Mouse (Mus musculus) right cerebral cortex, postnatal 10 days (tissue): Measurements from ENCODE around the gene Fmnl2.
A peak's percentile ranks its signal among the peaks of the same experiment; 100 is the strongest.

Experiments used
- DNase-seq, 2 experiments: peaks; one replicate each; pipeline ENCODE4 v3.0.0; 2021; ENCODE audit warnings: low spot score in 2 of 2

The Fmnl2 gene

DNA sequence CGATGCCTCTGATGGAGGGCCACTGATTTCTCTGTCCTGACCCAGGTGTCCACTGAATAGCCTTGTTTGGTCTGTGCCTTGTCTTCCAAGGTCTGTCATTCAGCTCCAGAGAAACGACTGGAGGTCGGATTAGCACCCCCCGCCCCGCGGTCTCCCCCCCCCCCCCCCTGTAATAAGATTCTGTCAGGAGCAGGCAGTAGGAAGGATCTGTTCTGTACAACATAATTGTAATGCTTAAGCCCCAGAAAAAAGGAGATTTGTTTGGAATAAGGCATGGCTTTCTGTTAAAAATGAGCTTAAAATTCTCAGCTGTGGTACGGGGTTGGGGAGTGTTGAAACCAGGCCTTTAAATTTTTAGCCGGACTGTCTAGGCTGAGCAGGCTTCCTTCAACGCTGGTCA, 181.1 kb downstream of the Fmnl2 start:
- DNase-seq = no peak

DNA sequence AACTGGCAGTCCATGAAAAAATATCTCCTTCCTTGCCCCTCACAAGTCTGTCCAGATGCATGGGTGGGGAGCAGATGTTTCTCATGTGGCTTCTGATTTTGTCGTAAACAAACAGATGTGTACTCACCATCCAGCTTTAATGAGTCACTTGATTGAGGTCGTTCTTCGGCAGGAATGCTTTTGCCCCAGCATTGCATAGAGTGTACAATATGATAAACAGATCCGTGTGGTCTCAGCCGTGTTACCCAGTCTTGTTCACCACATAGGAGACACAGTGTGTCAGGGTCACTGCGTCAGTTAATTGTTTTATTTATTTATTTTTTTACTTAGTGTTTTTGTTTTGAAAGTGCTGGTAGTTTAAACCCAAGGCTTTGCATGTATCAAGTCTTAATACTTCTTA, 189.4 kb downstream of the Fmnl2 start:
- DNase-seq = no peak

DNA sequence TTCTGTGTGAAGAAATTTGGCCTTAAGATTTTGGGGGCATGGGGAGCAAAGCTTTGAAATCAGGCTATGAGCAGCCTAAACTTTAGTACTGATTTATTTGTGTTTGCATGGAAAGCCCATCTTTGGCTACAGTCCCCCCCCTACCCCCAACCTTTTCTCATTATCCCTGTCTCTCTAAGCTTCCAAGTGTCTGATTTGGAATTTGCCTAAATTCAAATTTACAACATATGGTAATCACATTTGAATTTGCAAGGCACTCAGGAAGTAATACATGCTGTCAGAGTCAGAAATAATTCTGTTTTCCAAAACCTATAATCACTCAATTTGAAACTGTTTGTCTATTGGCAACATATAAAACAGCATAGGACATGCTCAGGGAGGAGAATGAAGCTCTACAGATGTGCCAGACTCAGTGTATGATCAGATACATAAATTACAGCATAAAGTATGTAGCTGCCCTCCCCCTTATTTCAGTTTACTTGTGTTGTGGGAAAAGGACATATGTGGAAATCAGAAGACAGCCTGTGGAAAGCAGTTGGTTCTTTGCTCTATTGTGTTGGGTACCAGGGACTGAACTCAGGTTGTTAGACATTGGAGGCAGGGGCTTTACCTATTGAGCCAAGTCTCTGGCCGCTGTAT, 190.2 kb downstream of the Fmnl2 start:
- no peak for DNase-seq

DNA sequence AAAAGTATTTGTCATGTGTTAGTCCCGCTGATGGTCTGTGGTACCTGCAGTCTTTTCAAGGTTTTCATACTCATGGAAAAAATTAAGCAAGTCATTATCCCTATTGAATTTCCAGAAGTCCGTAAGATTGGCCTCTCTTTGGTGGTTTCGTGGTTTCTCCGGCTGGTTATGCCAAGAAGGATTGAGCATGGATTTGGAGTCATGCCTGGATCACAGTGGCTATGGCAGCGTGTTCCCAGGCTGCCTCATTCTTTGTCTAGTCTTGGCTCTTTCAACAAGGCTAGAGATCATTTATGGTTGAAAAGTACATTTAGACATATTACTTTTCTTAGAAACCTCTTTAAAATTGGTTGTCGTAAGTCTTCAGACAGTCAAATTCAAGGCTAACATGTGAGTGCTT, 192.7 kb downstream of the Fmnl2 start:
- DNase-seq = no peak

DNA sequence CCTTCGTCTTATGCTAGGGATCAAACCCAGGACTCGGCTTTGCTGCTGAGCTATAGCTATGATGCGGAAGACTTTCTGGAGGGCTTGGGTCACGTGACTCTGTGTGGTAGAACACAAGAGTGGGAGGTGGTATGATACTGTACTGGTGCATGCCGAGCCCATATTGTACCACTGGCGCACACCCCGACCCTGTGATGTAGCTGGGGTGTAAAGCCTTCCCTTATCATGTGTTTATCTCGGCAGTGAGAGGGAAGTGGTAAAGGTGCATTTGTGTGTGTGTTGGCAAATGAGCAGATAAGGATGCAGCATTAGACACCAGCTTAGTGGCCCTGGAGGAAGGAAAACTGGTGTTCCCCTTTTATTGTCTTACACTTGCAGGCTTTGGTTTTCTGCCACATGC, 193.8 kb downstream of the Fmnl2 start:
- DNase-seq = no peak

DNA sequence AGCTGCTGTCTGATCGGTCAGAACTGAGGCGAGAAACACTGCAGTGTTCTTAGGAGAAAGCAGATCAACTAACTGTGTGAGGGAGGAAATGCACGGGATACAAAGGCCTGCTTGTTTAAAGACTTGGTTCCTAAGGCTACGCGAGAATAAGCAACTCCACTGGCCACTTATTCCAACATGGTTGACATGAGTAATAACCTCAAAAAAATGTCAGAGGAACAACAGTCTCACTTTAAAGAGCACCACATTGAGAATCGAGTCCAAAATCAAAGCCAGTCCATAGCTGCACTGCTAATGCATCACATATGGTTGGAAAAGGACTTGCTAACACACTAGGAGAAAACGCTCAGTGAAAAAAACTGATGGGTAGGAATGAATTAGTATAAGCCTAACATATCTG, 196.1 kb downstream of the Fmnl2 start:
- DNase-seq = no peak

GRCm38 (mm10) chr2:53056556-53056955, 198.9 kb downstream of the Fmnl2 start:
- DNase-seq = no peak

- no peak for DNase-seq
Measured at GRCm38 (mm10) chr2:53057291-53057690, 199.6 kb downstream of the Fmnl2 start.

DNA sequence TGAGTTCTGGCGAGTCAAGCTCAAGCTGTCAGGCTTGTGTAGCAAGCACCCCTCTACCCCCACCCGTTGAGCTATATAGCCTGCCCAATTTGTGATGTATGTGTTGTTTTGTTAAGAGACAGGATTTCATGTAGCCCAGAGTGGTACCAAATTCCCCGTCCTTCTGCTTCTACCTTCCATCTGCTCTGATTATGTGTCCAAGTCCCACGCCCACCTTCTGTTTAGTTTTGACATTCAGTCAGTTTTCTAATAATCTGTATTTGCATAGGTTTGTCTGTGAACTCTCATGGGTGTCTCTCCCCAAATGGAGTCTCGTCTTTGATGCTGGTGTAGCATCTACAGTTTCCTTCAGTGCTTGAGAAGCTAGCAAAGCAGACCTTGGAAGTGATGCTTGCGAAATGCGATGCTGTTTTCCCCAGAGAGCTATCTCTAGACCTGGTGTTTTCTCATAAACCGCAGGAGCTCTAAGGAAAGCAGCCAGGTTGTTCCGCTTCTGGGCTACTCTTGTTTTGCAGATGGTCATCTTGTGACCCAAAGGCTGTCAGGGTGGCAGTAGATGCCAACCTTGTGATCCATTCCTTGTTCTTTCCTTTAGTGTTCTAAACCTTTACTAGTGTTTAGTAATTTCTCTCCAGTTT, 203.8 kb downstream of the Fmnl2 start:
- no peak for DNase-seq

- no peak for DNase-seq
Measured at GRCm38 (mm10) chr2:53066973-53067372, 209.3 kb downstream of the Fmnl2 start.

GRCm38 (mm10) chr2:53070607-53071006, 212.9 kb downstream of the Fmnl2 start:
- peak in 1 of 2 experiments; percentile 43 for DNase-seq

GRCm38 (mm10) chr2:53079693-53080286, 222.1 kb downstream of the Fmnl2 start:
- no peak for DNase-seq

DNA sequence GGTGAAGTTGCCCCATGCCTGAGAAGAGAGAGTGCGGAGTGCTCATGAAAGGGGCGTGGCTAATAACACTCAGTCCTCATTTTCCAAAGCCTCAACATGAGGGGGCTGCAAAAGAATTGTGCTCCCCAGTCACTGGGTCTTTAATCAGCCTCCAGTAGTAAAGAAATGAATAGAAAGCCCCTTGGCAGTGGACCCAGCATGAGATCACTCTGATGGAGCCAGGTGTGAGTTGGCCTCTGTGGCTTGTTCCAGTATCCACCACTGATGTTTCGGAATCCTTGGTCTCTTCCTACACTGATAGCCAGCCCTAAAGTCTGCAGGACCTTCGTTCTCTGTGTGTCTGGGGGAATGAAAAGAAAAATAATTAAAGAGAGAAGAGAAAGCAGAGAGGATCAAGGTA, 224.4 kb downstream of the Fmnl2 start:
- no peak for DNase-seq

DNA sequence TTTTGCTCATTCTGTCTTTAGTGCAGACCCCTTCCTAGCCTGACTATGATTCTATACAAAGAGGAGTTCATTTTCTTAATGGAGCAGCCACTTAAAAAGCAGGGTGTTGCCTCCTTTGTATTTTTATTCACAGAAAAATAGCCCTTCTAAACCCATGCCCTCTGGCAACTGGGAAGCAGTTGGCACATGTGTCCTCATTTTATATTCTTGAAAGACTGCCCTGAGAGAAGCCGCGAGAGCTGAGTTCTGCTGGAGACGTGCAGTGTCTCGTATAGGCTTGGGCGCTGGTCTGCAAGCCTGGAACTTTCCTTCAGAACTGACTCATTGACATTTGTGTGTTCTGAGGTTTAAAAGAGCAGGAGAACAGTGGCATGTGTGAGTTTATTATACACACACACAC, 224.8 kb downstream of the Fmnl2 start:
- DNase-seq = no peak

DNA sequence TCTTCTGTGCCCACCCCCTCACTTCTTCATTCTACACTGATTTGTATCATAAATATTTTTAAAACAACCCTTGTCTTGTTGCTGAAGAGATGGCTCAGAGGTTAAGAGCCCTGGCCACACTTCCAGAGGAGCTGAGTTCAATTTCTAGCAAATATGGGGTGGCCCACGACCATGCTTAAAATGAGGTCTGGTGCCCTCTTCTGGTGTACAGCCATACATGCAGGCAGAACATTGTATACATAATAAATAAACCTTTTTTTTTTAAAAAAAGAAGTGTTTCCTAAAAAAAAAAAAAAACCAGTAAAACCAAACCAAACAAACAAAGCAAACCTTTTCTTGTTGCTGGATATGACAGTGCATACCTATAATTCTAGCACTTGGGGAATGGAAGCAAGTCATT, 225.6 kb downstream of the Fmnl2 start:
- peak in 1 of 2 experiments; percentile 33 for DNase-seq

DNA sequence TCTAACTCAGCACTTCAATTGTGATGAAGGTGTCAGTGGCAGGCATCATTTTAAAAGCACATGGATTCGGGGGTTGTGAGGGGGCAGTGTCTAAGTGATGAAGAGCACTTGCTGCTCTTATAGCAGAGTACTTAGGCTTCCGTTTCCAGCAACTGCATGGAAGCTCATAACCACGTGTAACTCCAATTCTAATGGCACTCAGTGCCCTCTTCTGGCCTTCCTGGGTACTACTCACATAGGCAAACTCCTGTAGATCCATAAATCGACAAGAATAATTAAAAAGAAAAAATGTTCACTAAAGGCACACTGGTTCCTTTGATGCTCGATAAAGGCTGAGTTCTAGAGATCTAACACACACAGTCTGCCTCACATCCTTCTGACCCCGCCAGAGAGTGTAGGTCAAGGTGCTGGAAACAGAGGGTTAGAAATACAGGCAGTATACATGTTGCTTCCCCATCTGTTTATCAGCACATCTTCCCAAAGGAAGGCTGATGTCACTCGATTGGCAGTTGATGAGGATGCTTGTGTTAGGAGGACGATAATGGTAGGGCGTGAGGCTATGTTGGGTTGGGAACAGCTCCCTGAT, 228.1 kb downstream of the Fmnl2 start:
- peak; percentile 42 to 61 for DNase-seq

DNA sequence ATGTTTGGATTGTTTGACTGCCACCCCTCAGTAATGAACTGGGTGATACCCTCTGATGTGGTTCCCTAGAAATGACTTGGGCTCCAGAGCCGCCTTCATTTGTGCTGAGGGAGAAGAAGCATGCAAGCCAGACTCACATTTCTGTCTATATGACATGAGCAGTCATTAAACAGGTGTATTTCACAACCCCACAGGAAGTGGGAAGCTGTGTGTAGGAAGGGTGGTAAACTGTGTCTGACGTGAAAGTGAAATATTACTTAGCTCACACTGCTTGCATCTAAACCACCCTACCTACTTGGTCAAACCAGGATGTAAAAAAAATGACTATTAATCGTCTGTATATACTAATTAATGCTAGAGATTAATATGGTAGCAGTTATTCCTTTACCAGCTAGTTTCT, 231.1 kb downstream of the Fmnl2 start:
- no peak for DNase-seq

DNA sequence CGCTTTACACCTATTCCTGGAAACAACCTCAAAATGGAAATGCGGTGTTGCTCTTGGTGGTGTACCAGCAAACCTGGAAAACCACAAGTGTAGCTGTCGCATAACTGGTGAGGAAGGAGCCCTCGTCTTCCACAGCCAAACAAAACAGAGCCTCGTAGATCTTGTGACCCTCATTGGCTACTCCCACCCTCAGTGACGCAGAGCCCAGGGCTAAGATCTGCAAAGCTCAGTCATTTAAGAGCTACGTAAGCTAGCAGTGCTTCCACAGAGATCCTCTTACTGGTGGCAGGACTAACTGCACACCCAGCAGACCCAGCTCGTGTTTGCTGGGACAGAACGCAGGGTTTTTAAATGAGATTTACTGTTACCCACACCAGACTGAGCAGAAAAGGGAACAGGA, 237.4 kb downstream of the Fmnl2 start:
- no peak for DNase-seq

GRCm38 (mm10) chr2:53095489-53095888, 237.8 kb downstream of the Fmnl2 start:
- DNase-seq = no peak

DNA sequence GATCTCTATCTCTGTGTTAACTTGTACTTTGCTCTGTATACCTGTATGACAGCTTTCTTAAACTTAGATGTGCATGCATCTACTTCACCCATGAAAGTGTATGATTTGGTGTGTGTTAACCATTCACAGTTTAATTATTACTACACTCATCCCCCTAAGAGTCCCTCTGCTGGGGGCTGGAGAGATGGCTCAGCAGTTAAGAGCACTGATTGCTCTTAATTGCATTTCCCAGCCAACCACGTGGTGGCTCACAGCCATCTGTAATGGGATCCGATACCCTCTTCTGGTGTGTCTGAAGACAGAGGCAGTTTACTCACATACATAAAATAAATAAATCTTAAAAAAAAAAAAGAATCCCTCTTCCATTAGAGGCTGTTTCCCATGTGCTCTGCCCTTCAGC, 242.4 kb downstream of the Fmnl2 start:
- DNase-seq = no peak

DNA sequence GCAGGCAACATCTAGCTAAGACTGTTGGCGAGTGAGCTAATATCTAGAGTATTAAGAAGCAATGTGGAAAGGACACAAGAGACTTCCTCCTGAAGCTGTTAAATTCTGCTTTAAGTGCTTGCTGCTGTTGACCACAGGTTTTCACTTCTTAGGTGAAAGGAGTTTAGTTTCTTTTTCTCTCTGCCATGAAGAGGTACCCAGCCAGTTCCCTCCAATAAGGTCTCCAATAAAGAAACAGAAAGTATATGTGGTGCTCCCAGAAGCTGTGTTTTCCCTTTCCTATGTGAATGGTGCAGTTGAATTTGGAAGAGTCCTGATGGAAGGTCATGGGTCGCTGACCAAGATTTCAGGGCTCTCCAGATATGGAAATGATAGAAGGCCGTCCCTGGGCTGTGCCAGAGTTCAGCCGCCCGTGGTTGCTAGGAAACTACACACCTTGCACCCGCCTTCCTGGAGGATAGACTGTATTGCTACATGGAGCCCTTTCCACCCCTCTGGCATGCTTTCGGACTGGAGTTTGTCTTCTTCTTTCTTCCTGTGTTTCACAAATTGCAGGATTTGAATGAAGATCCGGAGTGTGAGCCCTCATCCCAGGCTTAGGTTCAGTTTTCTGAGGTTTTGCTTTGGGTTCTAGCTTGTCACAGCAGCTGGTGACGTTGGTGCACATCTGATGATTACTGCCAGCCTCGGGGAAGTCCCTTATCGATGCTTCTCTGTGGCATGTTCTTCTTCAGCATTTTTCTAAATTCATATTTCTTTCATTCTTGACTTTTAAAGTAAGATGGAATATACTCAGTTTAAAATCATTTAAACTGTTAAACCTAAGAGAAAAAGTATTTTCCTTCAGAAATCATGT, 244.5 kb downstream of the Fmnl2 start:
- DNase-seq = no peak

GRCm38 (mm10) chr2:53102901-53103300, 245.2 kb downstream of the Fmnl2 start:
- DNase-seq = no peak
